Mouse (Mus musculus): Measurements from ENCODE around the gene Tectb.

- TF ChIP-seq POLR2A (IDR thresholded peaks at IDR 0.05; ENCODE audit: borderline replicate concordance, insufficient read depth, low read length) (no peak), CTCF (IDR thresholded peaks at IDR 0.05; ENCODE audit: borderline replicate concordance, insufficient read depth, low read depth, low read length) (no peak)
Observed at GRCm38 (mm10) chr19:55180433-55180832, at the start of gene Tectb.

Data from cerebellum, adult 2 months (tissue).